Mouse (Mus musculus) stomach, embryonic 14.5 days (tissue): ENCODE data around the gene Glyctk. TPM values are rescaled to one million over a fixed set of nuclear protein-coding genes. Genes with fewer than 3 reads are reported as not detected.
A peak's percentile ranks its signal among the peaks of the same experiment; 100 is the strongest.

Experiments
- ATAC-seq: fragments of 200-750 bp; cut with Nextera tagmentation; 2 replicates; pipeline ENCODE4 v1.8.0; 2017; ENCODE audit warnings: low read depth, moderate TSS enrichment; ENCODE audit not compliant: insufficient number of reproducible peaks, insufficient read depth, low FRiP score
- H3K27ac ChIP-seq: fragments of 300-500 bp; sonication (generic); 2 replicates; pipeline ENCODE4 v1.5.1; 2014; ENCODE audit warnings: mild to moderate bottlenecking, low read length, moderate library complexity, mixed read lengths
- H3K27me3 ChIP-seq: fragments of 300-500 bp; sonication (generic); 2 replicates; pipeline ENCODE4 v1.6.1; 2014; ENCODE audit warnings: low read length, control low read depth, mixed read lengths; ENCODE audit not compliant: control insufficient read depth, insufficient read depth
- H3K36me3 ChIP-seq: fragments of 300-500 bp; sonication (generic); 2 replicates; pipeline ENCODE4 v1.6.1; 2014; ENCODE audit warnings: mild to moderate bottlenecking, control low read depth, low read length, moderate library complexity, mixed read lengths; ENCODE audit not compliant: control insufficient read depth, insufficient read depth
- H3K4me1 ChIP-seq: fragments of 300-500 bp; sonication (generic); 2 replicates; pipeline ENCODE4 v1.6.1; 2014; ENCODE audit warnings: low read length, control low read depth, mixed read lengths; ENCODE audit not compliant: control insufficient read depth, insufficient read depth
- H3K4me2 ChIP-seq: fragments of 300-500 bp; sonication (generic); replicated peaks from 2 replicates; pipeline ENCODE4 v1.6.1; 2014; ENCODE audit warnings: low read depth, low read length, control low read depth
- H3K4me3 ChIP-seq: fragments of 300-500 bp; sonication (generic); 2 replicates; pipeline ENCODE4 v1.5.1; 2014; ENCODE audit warnings: low read depth, low read length, control low read depth
- H3K9ac ChIP-seq: fragments of 300-500 bp; sonication (generic); replicated peaks from 2 replicates; pipeline ENCODE4 v1.6.1; 2014; ENCODE audit warnings: low read depth, mild to moderate bottlenecking, control low read depth, low read length, moderate library complexity, mixed read lengths
- H3K9me3 ChIP-seq: fragments of 300-500 bp; sonication (generic); 2 replicates; pipeline ENCODE4 v1.6.1; 2016; ENCODE audit warnings: low read depth, low read length, control low read depth; ENCODE audit not compliant: control insufficient read depth
- WGBS: fragments of 180-500 bp; shearing (Covaris S2); extraction: QIAGEN DNeasy Blood & Tissue Kit; methylation state at CpG from one replicate; pipeline ENCODE4 v1.1.7; 2014; 5-methylcytosine and 5-hydroxymethylcytosine counted together
- polyA plus RNA-seq: library from polyadenylated mRNA; unstranded; fragments of >200 nt; fragmentation: Nextera tagmentation; extraction: Ambion mirVana; gene quantifications from 2 replicates; pipeline ENCODE4 v1.2.1, GENCODE M21; 2014

Gene Glyctk
- polyA plus RNA-seq, 1 experiment from 2014 or later = 1.2 TPM

GRCm38 (mm10) chr9:106183996-106184395 lies 26.1 kb upstream of the Glyctk start:
- H3K9ac ChIP-seq = no peak overlapping the region
- no peaks in the 10 kb centered on the region for H3K27me3 ChIP-seq
- no peaks in the 10 kb centered on the region for H3K4me1 ChIP-seq
- ATAC-seq = no peak
- no peaks in the 10 kb centered on the region for H3K9me3 ChIP-seq
- no peak overlapping the region for H3K27ac ChIP-seq
- no peak overlapping the region for H3K4me3 ChIP-seq
- peaks cover 93% of the 10 kb centered on the region for H3K36me3 ChIP-seq
- WGBS = 89% methylated on average over 5 of the region's 5 CpGs
- no peak overlapping the region for H3K4me2 ChIP-seq

GRCm38 (mm10) chr9:106182146-106182545 lies 24.2 kb upstream of the Glyctk start:
- no peak for ATAC-seq
- WGBS = 91% methylated on average over 4 of the region's 4 CpGs
- H3K27ac ChIP-seq = no peak overlapping the region
- no peak overlapping the region for H3K4me2 ChIP-seq
- peaks cover 87% of the 10 kb centered on the region for H3K36me3 ChIP-seq
- no peaks in the 10 kb centered on the region for H3K27me3 ChIP-seq
- H3K9me3 ChIP-seq = no peaks in the 10 kb centered on the region
- no peak overlapping the region for H3K4me3 ChIP-seq
- H3K4me1 ChIP-seq = no peaks in the 10 kb centered on the region
- no peak overlapping the region for H3K9ac ChIP-seq

GRCm38 (mm10) chr9:106179964-106180363 lies 22.0 kb upstream of the Glyctk start:
- Histone ChIP-seq H3K27me3 (no peaks in the 10 kb centered on the region), H3K4me1 (no peaks in the 10 kb centered on the region), H3K9me3 (no peaks in the 10 kb centered on the region), H3K27ac (no peak overlapping the region), H3K9ac (no peak overlapping the region), H3K4me3 (no peak overlapping the region), H3K4me2 (no peak overlapping the region), H3K36me3 (peaks cover 74% of the 10 kb centered on the region)
- WGBS = 88% methylated on average over 3 of the region's 3 CpGs
- ATAC-seq = no peak

- no peak overlapping the region for H3K9ac ChIP-seq
- no peak overlapping the region for H3K4me2 ChIP-seq
- WGBS = 80% methylated on average over 2 of the region's 2 CpGs
- H3K36me3 ChIP-seq = peaks cover 69% of the 10 kb centered on the region
- no peak overlapping the region for H3K4me3 ChIP-seq
- no peak for ATAC-seq
- no peaks in the 10 kb centered on the region; the same call in 1 of the 2 replicates for H3K4me1 ChIP-seq
- no peaks in the 10 kb centered on the region for H3K9me3 ChIP-seq
- no peaks in the 10 kb centered on the region for H3K27me3 ChIP-seq
- no peak overlapping the region for H3K27ac ChIP-seq
These were observed 21.5 kb upstream of the Glyctk start for GRCm38 (mm10) chr9:106179454-106179853.

- no peak for ATAC-seq
- Histone ChIP-seq H3K27me3 (no peaks in the 10 kb centered on the region), H3K9me3 (no peaks in the 10 kb centered on the region), H3K27ac (no peak overlapping the region), H3K4me2 (no peak overlapping the region), H3K36me3 (peaks cover 52% of the 10 kb centered on the region), H3K9ac (no peak overlapping the region), H3K4me3 (no peak overlapping the region), H3K4me1 (peaks cover 15% of the 10 kb centered on the region; the same call in 1 of the 2 replicates)
- WGBS = 89% methylated on average over 6 of the region's 6 CpGs
These were observed 19.9 kb upstream of the Glyctk start for GRCm38 (mm10) chr9:106177799-106178198.

- Histone ChIP-seq H3K4me1 (peaks cover 15% of the 10 kb centered on the region; the same call in 1 of the 2 replicates), H3K27ac (no peak overlapping the region), H3K9me3 (no peaks in the 10 kb centered on the region), H3K4me3 (no peak overlapping the region), H3K36me3 (peaks cover 42% of the 10 kb centered on the region), H3K4me2 (no peak overlapping the region), H3K27me3 (no peaks in the 10 kb centered on the region), H3K9ac (no peak overlapping the region)
- WGBS = 79% methylated on average over 5 of the region's 5 CpGs
- ATAC-seq = no peak
These were observed 18.8 kb upstream of the Glyctk start for GRCm38 (mm10) chr9:106176769-106177168.

GRCm38 (mm10) chr9:106175552-106176200 lies 17.7 kb upstream of the Glyctk start:
- peaks cover 15% of the 10 kb centered on the region; the same call in 1 of the 2 replicates for H3K4me1 ChIP-seq
- H3K9ac ChIP-seq = no peak overlapping the region
- no peaks in the 10 kb centered on the region for H3K9me3 ChIP-seq
- no peak for ATAC-seq
- WGBS = 73% methylated on average over 3 of the region's 3 CpGs
- H3K27ac ChIP-seq = no peak overlapping the region
- H3K36me3 ChIP-seq = peaks cover 32% of the 10 kb centered on the region
- no peaks in the 10 kb centered on the region for H3K27me3 ChIP-seq
- H3K4me3 ChIP-seq = no peak overlapping the region
- H3K4me2 ChIP-seq = no peak overlapping the region

DNA sequence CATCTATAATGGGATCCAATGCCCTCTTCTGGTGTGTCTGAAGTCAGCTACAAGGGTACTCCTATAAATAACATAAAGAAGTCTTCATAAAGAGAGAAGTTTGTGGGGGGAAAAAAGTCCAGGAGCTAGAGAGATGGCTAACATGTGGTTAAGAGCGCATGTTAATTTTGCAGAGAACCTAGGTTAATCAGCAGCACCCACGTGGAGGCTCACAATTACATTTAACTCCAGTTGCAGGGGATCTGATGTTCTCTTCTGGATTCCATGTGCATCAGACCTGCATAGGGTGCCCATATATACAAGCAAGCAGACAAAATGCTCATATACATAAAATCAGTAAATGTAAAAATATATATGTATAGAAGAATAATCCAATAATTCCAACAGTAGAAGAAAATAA lies 15.4 kb upstream of the Glyctk start:
- Histone ChIP-seq H3K9ac (no peak overlapping the region), H3K36me3 (peaks cover 12% of the 10 kb centered on the region), H3K27ac (no peak overlapping the region), H3K4me1 (peaks cover 15% of the 10 kb centered on the region; the same call in 1 of the 2 replicates), H3K4me2 (peak overlapping the region; percentile 58), H3K4me3 (peak overlapping the region; percentile 97), H3K9me3 (no peaks in the 10 kb centered on the region), H3K27me3 (no peaks in the 10 kb centered on the region)
- ATAC-seq = no peak
- 57% methylated on average over 2 of the region's 2 CpGs for WGBS

DNA sequence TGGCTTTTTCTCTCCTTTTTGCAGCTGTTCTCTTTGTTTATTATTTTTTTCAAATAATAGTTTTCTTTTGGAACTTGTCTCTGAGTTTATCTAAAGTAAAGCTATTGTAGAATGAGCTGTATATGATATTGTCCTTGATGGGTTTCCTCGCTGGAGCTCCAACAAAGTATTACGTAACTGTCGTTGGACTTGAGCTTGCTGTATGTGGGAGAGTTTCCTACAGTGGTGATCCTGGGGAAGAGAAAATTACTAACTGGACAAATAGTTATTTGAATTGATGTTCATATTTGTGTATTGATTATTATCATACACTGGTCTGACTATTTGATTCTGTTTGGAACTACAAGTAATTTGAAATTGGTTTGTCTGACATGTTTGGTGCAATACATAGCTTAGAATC lies 14.6 kb upstream of the Glyctk start:
- Histone ChIP-seq H3K27ac (no peak overlapping the region), H3K4me2 (peak overlapping the region; percentile 58), H3K27me3 (no peaks in the 10 kb centered on the region), H3K4me3 (peak overlapping the region; percentile 97), H3K9ac (peak overlapping the region; percentile 26; the same call in 1 of the 2 replicates), H3K9me3 (no peaks in the 10 kb centered on the region), H3K4me1 (peaks cover 15% of the 10 kb centered on the region; the same call in 1 of the 2 replicates), H3K36me3 (peaks cover 7% of the 10 kb centered on the region)
- 0% methylated on average over 3 of the region's 3 CpGs for WGBS
- no peak for ATAC-seq
